Mouse (Mus musculus) MEL (cell line): ENCODE data around the gene Atg2a.

Source experiments
- CTCF ChIP-seq, 3 experiments: IDR thresholded peaks in 2 of 3; conservative IDR thresholded peaks in 1 of 3; 2 replicates each; pipeline ENCODE4 v1.5.1; 2011 to 2012; ENCODE audit warnings: low read length in 3 of 3, low read depth in 2 of 3, mild to moderate bottlenecking in 2 of 3, improper control_type of control experiment in 1 of 3, inconsistent platforms in 1 of 3, mixed read lengths in 1 of 3, moderate library complexity in 1 of 3; ENCODE audit not compliant: control insufficient read depth in 1 of 3, insufficient read depth in 1 of 3, poor library complexity in 1 of 3, severe bottlenecking in 1 of 3
- KAT2A ChIP-seq: conservative IDR thresholded peaks from 2 replicates; pipeline ENCODE4 v1.6.1; 2012; ENCODE audit warnings: low read depth, low read length, improper control_type of control experiment, inconsistent platforms
- POLR2A ChIP-seq, 2 experiments: IDR thresholded peaks; 2 replicates each; pipeline ENCODE4 v1.6.1; 2011 to 2012; ENCODE audit warnings: low read length in 2 of 2, mild to moderate bottlenecking in 2 of 2, control low read depth in 1 of 2, improper control_type of control experiment in 1 of 2, low read depth in 1 of 2, moderate library complexity in 1 of 2; ENCODE audit not compliant: control insufficient read depth in 1 of 2, insufficient read depth in 1 of 2, poor library complexity in 1 of 2

GRCm38 (mm10) chr19:6271206-6271605, 29.7 kb downstream of the Atg2a start:
- no peak for TF ChIP-seq CTCF (IDR thresholded peaks at IDR 0.05 in 2 of 3, conservative IDR thresholded peaks at IDR 0.05 in 1 of 3; ENCODE audit: control insufficient read depth in 1 of 3, insufficient read depth in 1 of 3, low read depth in 2 of 3, low read length in 3 of 3, poor library complexity in 1 of 3, severe bottlenecking in 1 of 3)
- TF ChIP-seq KAT2A = no peak
- TF ChIP-seq POLR2A (IDR thresholded peaks at IDR 0.05; ENCODE audit: control insufficient read depth in 1 of 2, insufficient read depth in 1 of 2, low read depth in 1 of 2, low read length in 2 of 2, poor library complexity in 1 of 2) = no peak
